Mouse (Mus musculus): ENCODE data around the gene Pde4dip. TPM values are rescaled to one million over a fixed set of nuclear protein-coding genes. Genes with fewer than 3 reads are reported as not detected.

Gene Pde4dip
- total RNA-seq, 2 experiments from 2014 or later = 202 to 223 TPM

GRCm38 (mm10) chr3:97851803-97852202, 36.7 kb downstream of the Pde4dip start:
- intact Hi-C loops (cut with DNase I) = no loop called here
- no peak for DNase-seq

GRCm38 (mm10) chr3:97847626-97848025, 40.9 kb downstream of the Pde4dip start:
- no peak for DNase-seq
- intact Hi-C loops (cut with DNase I) = no loop called here

- no peak for DNase-seq
- intact Hi-C loops (cut with DNase I) = no loop called here
Observed at GRCm38 (mm10) chr3:97846448-97846847, 42.1 kb downstream of the Pde4dip start.

GRCm38 (mm10) chr3:97844821-97845201, 43.7 kb downstream of the Pde4dip start:
- intact Hi-C loops (cut with DNase I) = no loop called here
- no peak for DNase-seq

GRCm38 (mm10) chr3:97844163-97844820, 44.2 kb downstream of the Pde4dip start:
- DNase-seq = no peak
- intact Hi-C loops (cut with DNase I) = no loop called here

GRCm38 (mm10) chr3:97842641-97843040, 45.9 kb downstream of the Pde4dip start:
- no peak for DNase-seq
- intact Hi-C loops (cut with DNase I) = no loop called here

- no peak for DNase-seq
- intact Hi-C loops (cut with DNase I) = no loop called here
Observed at GRCm38 (mm10) chr3:97840439-97840838, 48.1 kb downstream of the Pde4dip start.

- no peak for DNase-seq
- intact Hi-C loops (cut with DNase I) = no loop called here
Observed at GRCm38 (mm10) chr3:97835888-97836287, 52.6 kb downstream of the Pde4dip start.

- no peak for DNase-seq
- intact Hi-C loops (cut with DNase I) = no loop called here
Observed at GRCm38 (mm10) chr3:97834625-97835024, 53.9 kb downstream of the Pde4dip start.

GRCm38 (mm10) chr3:97831564-97832320, 56.8 kb downstream of the Pde4dip start:
- intact Hi-C loops (cut with DNase I) = no loop called here
- DNase-seq = no peak

GRCm38 (mm10) chr3:97830622-97831021, 57.9 kb downstream of the Pde4dip start:
- DNase-seq = peak; percentile 29
- intact Hi-C loops (cut with DNase I) = no loop called here

GRCm38 (mm10) chr3:97830122-97830521, 58.4 kb downstream of the Pde4dip start:
- DNase-seq = peak; percentile 27
- intact Hi-C loops (cut with DNase I) = no loop called here

- DNase-seq = no peak
- intact Hi-C loops (cut with DNase I) = no loop called here
Observed at GRCm38 (mm10) chr3:97828286-97828685, 60.2 kb downstream of the Pde4dip start.

- no peak for DNase-seq
- intact Hi-C loops (cut with DNase I) = no loop called here
Observed at GRCm38 (mm10) chr3:97825246-97825645, 63.3 kb downstream of the Pde4dip start.

GRCm38 (mm10) chr3:97824744-97825143, 63.8 kb downstream of the Pde4dip start:
- no peak for DNase-seq
- intact Hi-C loops (cut with DNase I) = no loop called here

GRCm38 (mm10) chr3:97824011-97824711, 64.3 kb downstream of the Pde4dip start:
- intact Hi-C loops (cut with DNase I) = no loop called here
- no peak for DNase-seq

GRCm38 (mm10) chr3:97823438-97823837, 65.1 kb downstream of the Pde4dip start:
- intact Hi-C loops (cut with DNase I) = no loop called here
- no peak for DNase-seq

GRCm38 (mm10) chr3:97819050-97819449, 69.5 kb downstream of the Pde4dip start:
- intact Hi-C loops (cut with DNase I) = no loop called here
- DNase-seq = no peak

- DNase-seq = no peak
- intact Hi-C loops (cut with DNase I) = no loop called here
Observed at GRCm38 (mm10) chr3:97818383-97818982, 70.0 kb downstream of the Pde4dip start.

GRCm38 (mm10) chr3:97811651-97812399, 76.7 kb downstream of the Pde4dip start:
- no peak for DNase-seq
- intact Hi-C loops (cut with DNase I) = no loop called here

- intact Hi-C loops (cut with DNase I) = no loop called here
- DNase-seq = no peak
Observed at GRCm38 (mm10) chr3:97811158-97811557, 77.3 kb downstream of the Pde4dip start.
